Mouse (Mus musculus) forebrain, embryonic 15.5 days (tissue): Measurements from ENCODE around the gene Pptc7. TPM values are rescaled to one million over a fixed set of nuclear protein-coding genes. Genes with fewer than 3 reads are reported as not detected.

Experiments
- ATAC-seq: fragments of 200-750 bp; cut with Nextera tagmentation; replicated peaks from 2 replicates; pipeline ENCODE4 v1.8.0; 2017; ENCODE audit warnings: mild to moderate bottlenecking, moderate TSS enrichment, moderate library complexity
- H3K27ac ChIP-seq: fragments of 300-500 bp; sonication (generic); replicated peaks from 2 replicates; pipeline ENCODE4 v1.5.1; 2015; ENCODE audit warnings: mild to moderate bottlenecking, inconsistent platforms
- H3K27me3 ChIP-seq: fragments of 300-500 bp; sonication (generic); 2 replicates; pipeline ENCODE4 v1.6.1; 2015; ENCODE audit warnings: inconsistent platforms
- H3K36me3 ChIP-seq: fragments of 300-500 bp; sonication (generic); 2 replicates; pipeline ENCODE4 v1.6.1; 2015; ENCODE audit warnings: mild to moderate bottlenecking, inconsistent platforms
- H3K4me1 ChIP-seq: fragments of 300-500 bp; sonication (generic); 2 replicates; pipeline ENCODE4 v1.6.1; 2015; ENCODE audit warnings: inconsistent platforms
- H3K4me2 ChIP-seq: fragments of 300-500 bp; sonication (generic); replicated peaks from 2 replicates; pipeline ENCODE4 v1.6.1; 2015; ENCODE audit warnings: mild to moderate bottlenecking, inconsistent platforms
- H3K4me3 ChIP-seq: fragments of 300-500 bp; sonication (generic); 2 replicates; pipeline ENCODE4 v1.5.1; 2015; ENCODE audit warnings: mild to moderate bottlenecking, inconsistent platforms
- H3K9ac ChIP-seq: fragments of 300-500 bp; sonication (generic); replicated peaks from 2 replicates; pipeline ENCODE4 v1.6.1; 2015; ENCODE audit warnings: mild to moderate bottlenecking, inconsistent platforms
- H3K9me3 ChIP-seq: fragments of 300-500 bp; sonication (generic); 2 replicates; pipeline ENCODE4 v1.6.1; 2016; ENCODE audit warnings: inconsistent platforms
- WGBS: fragments of 180-500 bp; shearing (Covaris S2); methylation state at CpG from one replicate; pipeline ENCODE4 v1.1.7; 2015; ENCODE audit warnings: mixed read lengths; 5-methylcytosine and 5-hydroxymethylcytosine counted together
- polyA plus RNA-seq: library from polyadenylated mRNA; unstranded; fragments of >200 nt; fragmentation: Nextera tagmentation; extraction: Ambion mirVana; gene quantifications from 2 replicates; pipeline ENCODE4 v1.2.1, GENCODE M21; 2015

The Pptc7 gene
- polyA plus RNA-seq, 1 experiment from 2014 or later: 8.3 TPM

- ATAC-seq: no peak
These were observed 36.2 kb upstream of the Pptc7 start for GRCm38 (mm10) chr5:122247934-122248333.

DNA sequence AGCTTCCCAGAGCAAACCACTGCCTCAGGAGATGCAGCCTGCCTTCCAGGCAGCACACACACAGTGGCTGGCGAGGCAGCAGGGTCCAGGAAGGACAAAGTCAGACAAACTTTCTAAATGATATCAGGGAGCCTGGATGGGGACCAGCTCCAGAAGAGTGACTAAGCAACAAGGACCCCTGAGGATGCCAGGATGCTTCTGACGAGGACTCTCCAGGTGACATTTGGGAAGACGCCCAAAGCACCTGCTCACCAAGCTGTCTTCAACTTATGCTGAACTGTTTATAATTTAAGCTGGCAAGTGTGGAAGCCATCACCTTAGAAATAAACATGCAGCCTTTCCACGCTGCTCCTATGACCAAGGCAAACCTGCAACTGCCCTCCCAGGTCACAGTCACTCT is 34.9 kb upstream of the Pptc7 start:
- WGBS: 78% methylated on average over 4 of the region's 4 CpGs
- Histone ChIP-seq H3K27ac (no peak overlapping the region), H3K9ac (no peak overlapping the region), H3K4me2 (no peak overlapping the region), H3K4me1 (peaks cover 29% of the 10 kb centered on the region), H3K4me3 (no peak overlapping the region), H3K36me3 (peaks cover 13% of the 10 kb centered on the region), H3K27me3 (no peaks in the 10 kb centered on the region), H3K9me3 (no peaks in the 10 kb centered on the region)
- ATAC-seq: no peak

More at GRCm38 (mm10) chr5:122247934-122248333, 36.2 kb upstream of the Pptc7 start:
- WGBS: 96% methylated on average over 7 of the region's 7 CpGs
- Histone ChIP-seq H3K27me3 (no peaks in the 10 kb centered on the region), H3K4me1 (peaks cover 42% of the 10 kb centered on the region), H3K9ac (no peak overlapping the region), H3K27ac (no peak overlapping the region), H3K4me2 (no peak overlapping the region), H3K9me3 (no peaks in the 10 kb centered on the region), H3K36me3 (peaks cover 13% of the 10 kb centered on the region), H3K4me3 (no peak overlapping the region)

GRCm38 (mm10) chr5:122251895-122252606 is 32.1 kb upstream of the Pptc7 start:
- Histone ChIP-seq H3K4me2 (no peak overlapping the region), H3K27me3 (no peaks in the 10 kb centered on the region), H3K9me3 (no peaks in the 10 kb centered on the region), H3K27ac (peak overlapping the region; percentile 27), H3K9ac (no peak overlapping the region), H3K36me3 (peaks cover 32% of the 10 kb centered on the region), H3K4me3 (no peak overlapping the region), H3K4me1 (peaks cover 12% of the 10 kb centered on the region)
- peak; percentile 60; the same call in 1 of the 2 replicates for ATAC-seq
- WGBS: 55% methylated on average over 17 of the region's 17 CpGs

GRCm38 (mm10) chr5:122258027-122258741 is 26.0 kb upstream of the Pptc7 start:
- Histone ChIP-seq H3K4me2 (no peak overlapping the region), H3K4me3 (no peak overlapping the region), H3K27ac (no peak overlapping the region), H3K4me1 (peaks cover 3% of the 10 kb centered on the region), H3K9ac (no peak overlapping the region), H3K36me3 (peaks cover 36% of the 10 kb centered on the region), H3K9me3 (no peaks in the 10 kb centered on the region), H3K27me3 (no peaks in the 10 kb centered on the region)
- ATAC-seq: no peak
- WGBS: 85% methylated on average over 6 of the region's 6 CpGs

- ATAC-seq: no peak
- H3K9ac ChIP-seq: no peak overlapping the region
These were observed 22.1 kb upstream of the Pptc7 start for GRCm38 (mm10) chr5:122262104-122262503.

GRCm38 (mm10) chr5:122263933-122264905 is 19.9 kb upstream of the Pptc7 start, which contains the start of gene Tctn1:
Tctn1 (minus strand) TSS chr5:122264460.
- Histone ChIP-seq H3K4me1 (peaks cover 10% of the 10 kb centered on the region), H3K9me3 (no peaks in the 10 kb centered on the region), H3K27ac (peak within 1 kb of the TSS; percentile 78), H3K36me3 (no peaks in the 10 kb centered on the region), H3K4me3 (peak within 1 kb of the TSS; percentile 77), H3K9ac (peak within 1 kb of the TSS; percentile 79), H3K27me3 (no peaks in the 10 kb centered on the region), H3K4me2 (peak within 1 kb of the TSS; percentile 67)
- 2% methylated on average over 49 of the region's 49 CpGs for WGBS
- ATAC-seq: peak; percentile 98

More at GRCm38 (mm10) chr5:122262104-122262503, 22.1 kb upstream of the Pptc7 start:
- Histone ChIP-seq H3K4me1 (peaks cover 10% of the 10 kb centered on the region), H3K27ac (no peak overlapping the region), H3K9me3 (no peaks in the 10 kb centered on the region), H3K36me3 (peaks cover 16% of the 10 kb centered on the region), H3K4me2 (no peak overlapping the region), H3K4me3 (no peak overlapping the region), H3K27me3 (no peaks in the 10 kb centered on the region)
- 57% methylated on average over 7 of the region's 7 CpGs for WGBS

GRCm38 (mm10) chr5:122265187-122265586 is 19.0 kb upstream of the Pptc7 start:
- H3K27ac ChIP-seq: no peak overlapping the region
- ATAC-seq: no peak
- no peak overlapping the region for H3K9ac ChIP-seq
- WGBS: 72% methylated on average over 3 of the region's 3 CpGs
- H3K36me3 ChIP-seq: no peaks in the 10 kb centered on the region
- no peak overlapping the region for H3K4me2 ChIP-seq
- H3K9me3 ChIP-seq: no peaks in the 10 kb centered on the region
- H3K27me3 ChIP-seq: no peaks in the 10 kb centered on the region
- no peak overlapping the region for H3K4me3 ChIP-seq
- peaks cover 10% of the 10 kb centered on the region for H3K4me1 ChIP-seq

DNA sequence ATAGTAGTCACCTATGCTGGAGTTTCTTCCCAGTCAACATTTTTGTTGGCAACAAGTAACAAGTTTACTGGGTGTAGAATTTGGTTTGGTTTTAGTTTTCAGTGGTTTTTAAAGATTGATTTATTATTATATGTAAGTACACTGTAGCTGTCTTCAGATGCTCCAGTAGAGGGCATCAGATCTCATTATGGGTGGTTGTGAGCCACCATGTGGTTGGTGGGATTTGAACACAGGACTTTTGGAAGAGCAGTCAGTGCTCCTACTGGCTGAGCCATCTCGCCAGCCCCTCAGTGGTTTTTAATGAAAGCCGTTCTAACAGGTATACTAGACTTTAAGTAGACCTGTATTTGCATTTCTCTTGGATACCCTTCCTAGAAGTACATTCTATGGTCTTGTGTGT is 18.2 kb upstream of the Pptc7 start:
- no peak for ATAC-seq
- H3K36me3 ChIP-seq: no peaks in the 10 kb centered on the region
- H3K9me3 ChIP-seq: no peaks in the 10 kb centered on the region
- WGBS: 92% methylated on average over 2 of the region's 2 CpGs
- H3K9ac ChIP-seq: no peak overlapping the region
- H3K27ac ChIP-seq: no peak overlapping the region
- H3K4me2 ChIP-seq: no peak overlapping the region
- no peak overlapping the region for H3K4me3 ChIP-seq
- no peaks in the 10 kb centered on the region for H3K27me3 ChIP-seq
- peaks cover 10% of the 10 kb centered on the region for H3K4me1 ChIP-seq

GRCm38 (mm10) chr5:122267136-122267535 is 17.0 kb upstream of the Pptc7 start:
- peaks cover 10% of the 10 kb centered on the region for H3K4me1 ChIP-seq
- no peak for ATAC-seq
- WGBS: 80% methylated on average over 7 of the region's 7 CpGs

DNA sequence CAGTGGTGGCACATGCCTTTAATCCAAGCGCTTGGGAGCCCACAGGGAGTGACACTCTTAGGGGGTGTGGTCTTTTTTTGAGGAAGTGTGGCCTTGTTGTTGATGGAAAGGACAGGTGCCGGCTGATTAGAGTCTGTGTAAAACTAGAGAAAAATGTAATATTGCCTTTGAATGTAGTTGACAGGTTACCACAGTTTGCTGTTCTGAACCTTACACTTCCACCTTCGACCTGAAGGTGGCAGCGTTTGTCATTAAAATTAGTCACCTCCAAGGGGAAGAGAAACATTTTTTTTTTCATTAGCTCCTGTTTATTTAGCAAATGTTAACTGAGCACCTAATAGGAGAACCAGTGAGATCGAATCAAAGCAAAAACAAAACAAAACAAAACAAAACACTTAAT is 16.3 kb upstream of the Pptc7 start:
- peaks cover 10% of the 10 kb centered on the region for H3K4me1 ChIP-seq
- ATAC-seq: no peak
- no peaks in the 10 kb centered on the region for H3K36me3 ChIP-seq
- no peak overlapping the region for H3K9ac ChIP-seq
- 31% methylated on average over 5 of the region's 5 CpGs for WGBS
- H3K27ac ChIP-seq: no peak overlapping the region
- no peaks in the 10 kb centered on the region for H3K9me3 ChIP-seq
- no peak overlapping the region for H3K4me2 ChIP-seq
- no peaks in the 10 kb centered on the region for H3K27me3 ChIP-seq
- H3K4me3 ChIP-seq: no peak overlapping the region

More at GRCm38 (mm10) chr5:122267136-122267535, 17.0 kb upstream of the Pptc7 start:
- H3K27me3 ChIP-seq: no peaks in the 10 kb centered on the region
- no peak overlapping the region for H3K4me3 ChIP-seq
- H3K4me2 ChIP-seq: no peak overlapping the region
- no peaks in the 10 kb centered on the region for H3K9me3 ChIP-seq
- no peak overlapping the region for H3K9ac ChIP-seq
- no peak overlapping the region for H3K27ac ChIP-seq
- H3K36me3 ChIP-seq: no peaks in the 10 kb centered on the region

- no peak overlapping the region for H3K4me2 ChIP-seq
- no peak overlapping the region for H3K9ac ChIP-seq
- no peaks in the 10 kb centered on the region for H3K36me3 ChIP-seq
- H3K27ac ChIP-seq: no peak overlapping the region
- no peaks in the 10 kb centered on the region for H3K27me3 ChIP-seq
- no peaks in the 10 kb centered on the region for H3K9me3 ChIP-seq
- no peak for ATAC-seq
- WGBS: 73% methylated on average over 12 of the region's 12 CpGs
- no peaks in the 10 kb centered on the region for H3K4me1 ChIP-seq
- H3K4me3 ChIP-seq: no peak overlapping the region
These were observed 15.1 kb upstream of the Pptc7 start for GRCm38 (mm10) chr5:122268858-122269604.
